Mouse (Mus musculus): ENCODE measurements at regions not wholly inside any gene's neighbourhood (a gene's known extent, or its start where the extent isn't known, plus 50 kb on each side); places are given as distances from the start of the nearest gene placed in this dataset.

GRCm38 (mm10) chrX:60833456-60833855 is 59.8 kb downstream of the Sox3 start:
- DNase-seq (ENCODE audit: extremely low read depth, insufficient read length, low spot score): no peak

- no peak for DNase-seq (ENCODE audit: extremely low read depth, insufficient read length, low spot score)
These were observed 61.8 kb downstream of the Sox3 start for GRCm38 (mm10) chrX:60831330-60832027.

- no peak for DNase-seq (ENCODE audit: extremely low read depth, insufficient read length, low spot score)
These were observed 67.8 kb downstream of the Sox3 start for GRCm38 (mm10) chrX:60825181-60826080.

GRCm38 (mm10) chrX:60798567-60798966 is 94.7 kb downstream of the Sox3 start:
- no peak for DNase-seq (ENCODE audit: extremely low read depth, insufficient read length, low spot score)

DNA sequence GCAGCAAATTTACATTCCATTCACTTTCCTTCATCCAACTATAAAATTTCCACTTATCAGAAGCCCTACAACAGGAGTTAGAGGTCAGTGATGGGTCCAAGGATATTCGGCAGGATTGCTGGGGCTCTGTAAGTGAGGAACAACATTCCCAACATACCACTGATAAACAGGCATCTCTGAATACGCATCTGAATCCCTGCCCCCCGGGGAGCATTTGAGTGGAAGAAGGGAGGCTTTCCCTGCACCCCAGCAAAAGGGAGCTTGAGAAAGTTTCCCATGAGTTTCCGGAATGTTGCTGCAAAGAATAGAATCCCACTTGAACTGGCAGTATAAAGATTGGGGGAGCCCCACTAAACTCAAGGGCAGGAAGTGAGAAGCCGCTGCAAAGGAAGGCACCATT is 112.5 kb downstream of the Sox3 start:
- no peak for DNase-seq (ENCODE audit: extremely low read depth, insufficient read length, low spot score)

GRCm38 (mm10) chrX:60780161-60780560 is 113.1 kb downstream of the Sox3 start:
- DNase-seq (ENCODE audit: extremely low read depth, insufficient read length, low spot score): no peak

DNA sequence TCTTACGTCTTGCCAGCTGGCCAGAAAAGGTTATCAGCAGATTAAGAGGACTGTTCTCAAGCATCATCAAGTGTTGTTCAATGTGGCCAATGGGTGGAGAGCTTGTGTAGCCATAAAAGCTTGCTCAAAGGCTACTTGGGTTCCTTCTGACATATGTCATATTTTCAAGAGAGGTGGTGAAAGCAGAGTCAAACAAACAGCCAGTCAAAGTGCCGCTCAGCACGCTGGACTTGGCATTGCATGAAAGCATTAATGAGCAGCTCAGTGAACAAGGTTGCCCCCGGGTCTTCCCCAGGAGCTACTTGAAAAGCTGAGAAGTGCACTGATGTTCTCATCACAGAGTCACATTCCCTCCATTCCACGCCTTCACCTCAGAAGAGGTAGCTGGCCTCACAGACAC is 119.6 kb downstream of the Sox3 start:
- DNase-seq (ENCODE audit: extremely low read depth, insufficient read length, low spot score): no peak

DNA sequence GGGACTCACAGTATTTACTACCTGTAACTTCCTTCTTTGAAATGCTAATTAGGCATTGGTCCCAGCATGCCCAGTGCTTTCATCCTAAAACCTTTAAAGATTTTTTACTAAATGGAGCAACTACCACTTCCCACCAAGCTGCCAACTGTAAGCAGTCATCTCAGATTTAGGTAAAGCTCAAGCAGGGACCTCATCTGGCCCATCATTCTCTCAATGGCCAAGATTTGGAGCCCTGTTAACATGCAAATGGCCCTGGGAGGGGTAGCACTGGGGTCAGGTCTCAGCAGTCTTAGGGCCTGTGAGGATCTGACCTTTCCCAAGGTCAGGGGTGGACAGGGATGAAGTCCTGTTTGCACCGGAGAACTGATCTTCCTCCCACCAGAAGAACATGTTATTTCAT is 120.8 kb downstream of the Sox3 start:
- DNase-seq (ENCODE audit: extremely low read depth, insufficient read length, low spot score): no peak

- DNase-seq (ENCODE audit: extremely low read depth, insufficient read length, low spot score): peak; percentile 0
These were observed 142.8 kb downstream of the Sox3 start for GRCm38 (mm10) chrX:60750456-60750855.

- no peak for DNase-seq (ENCODE audit: extremely low read depth, insufficient read length, low spot score)
These were observed 149.3 kb downstream of the Sox3 start for GRCm38 (mm10) chrX:60743971-60744370.

DNA sequence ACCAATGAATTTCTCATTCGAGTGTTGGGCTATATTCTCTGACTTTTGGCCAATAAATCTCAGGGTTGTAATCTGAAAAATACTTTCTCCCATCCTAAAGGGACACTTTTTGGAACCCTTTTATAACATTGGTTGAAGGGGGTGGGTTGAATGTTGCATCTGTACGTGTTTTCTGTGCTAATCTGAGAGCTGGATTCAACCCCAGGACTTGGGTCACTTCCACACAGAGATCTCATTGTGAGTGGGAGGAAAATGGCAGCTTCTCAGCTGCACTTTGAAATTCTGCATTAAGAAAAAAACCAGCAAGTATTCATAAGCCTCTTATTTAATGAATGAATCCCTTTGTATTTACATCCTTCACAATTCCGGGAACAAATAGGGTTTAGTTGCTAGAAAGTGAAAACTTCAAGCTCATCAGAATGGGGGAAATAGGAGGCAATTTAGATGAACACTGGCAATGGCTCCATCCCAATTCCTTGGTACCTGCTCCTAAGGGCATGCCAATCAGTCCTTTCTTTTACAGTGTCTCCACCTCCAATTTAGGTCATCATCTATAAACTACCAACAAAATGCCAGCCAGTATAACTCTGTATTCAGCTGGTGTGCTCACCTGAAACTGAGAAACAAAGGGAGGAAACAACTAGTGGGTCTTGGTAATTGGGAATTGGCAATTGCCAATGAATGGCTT is 150.1 kb downstream of the Sox3 start:
- DNase-seq (ENCODE audit: extremely low read depth, insufficient read length, low spot score): no peak

- DNase-seq (ENCODE audit: extremely low read depth, insufficient read length, low spot score): no peak
These were observed 127.1 kb upstream of the Atp11c start for GRCm38 (mm10) chrX:60719428-60720151.

GRCm38 (mm10) chrX:60718794-60719193 is 126.3 kb upstream of the Atp11c start:
- DNase-seq (ENCODE audit: extremely low read depth, insufficient read length, low spot score): no peak

DNA sequence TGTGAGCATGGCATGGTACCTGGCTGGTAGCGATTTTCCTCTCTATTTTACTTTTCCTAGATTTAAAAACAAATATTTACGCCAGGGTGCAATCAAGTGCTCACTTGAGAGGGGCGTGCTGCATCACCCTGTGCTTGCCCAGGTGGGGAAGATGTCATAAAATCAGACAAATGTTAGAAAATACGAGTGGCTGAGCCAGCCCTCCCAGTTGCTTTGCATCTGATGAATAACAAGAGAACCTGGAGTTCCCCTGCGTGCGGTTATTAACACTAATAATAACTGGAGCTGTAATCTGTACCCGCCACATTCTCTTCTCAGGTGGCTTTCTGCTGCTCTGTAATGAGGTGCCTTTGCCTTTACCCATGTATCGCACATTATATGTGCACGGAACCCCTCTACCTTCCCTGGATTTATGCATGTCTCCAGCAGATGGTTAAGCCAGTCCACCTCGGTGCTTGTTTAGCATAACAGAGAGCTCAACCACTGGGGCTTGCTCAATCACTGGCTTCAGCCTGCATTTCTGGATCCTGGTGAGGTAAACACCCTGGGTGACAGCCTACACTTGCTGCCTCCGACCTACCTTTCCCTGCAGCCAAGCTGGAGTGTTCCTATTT is 125.8 kb upstream of the Atp11c start:
- DNase-seq (ENCODE audit: extremely low read depth, insufficient read length, low spot score): no peak

- DNase-seq (ENCODE audit: extremely low read depth, insufficient read length, low spot score): no peak
These were observed 88.7 kb upstream of the Atp11c start for GRCm38 (mm10) chrX:60681036-60681706.

DNA sequence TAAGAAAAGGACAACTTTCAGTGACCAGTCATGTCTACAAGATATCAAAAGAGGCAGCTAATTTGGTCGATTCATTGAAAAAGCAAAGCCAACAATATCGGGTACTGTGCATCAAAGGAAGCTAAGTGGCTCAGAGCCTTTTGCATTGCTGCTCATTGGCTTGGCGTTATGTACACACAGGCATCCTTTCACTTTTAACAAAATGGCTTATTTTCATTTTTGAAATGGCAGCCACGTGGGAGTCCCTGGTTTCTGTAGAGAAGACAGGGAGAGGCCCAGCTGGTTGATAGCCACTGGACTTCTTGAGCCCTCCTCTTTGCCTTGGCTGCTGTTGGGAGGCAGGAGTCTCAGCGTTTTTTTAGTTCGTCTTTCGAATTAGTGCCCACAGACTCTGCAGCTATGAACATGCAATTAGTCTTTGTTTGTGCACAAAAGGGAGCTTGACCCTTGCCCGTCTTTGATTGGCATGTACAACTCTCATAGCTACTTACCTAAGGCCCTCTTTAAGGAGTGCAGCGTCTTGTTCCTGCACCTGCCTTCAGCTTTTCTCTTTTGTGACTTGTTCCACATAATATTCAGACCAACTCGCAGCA is 52.3 kb upstream of the Atp11c start:
- DNase-seq (ENCODE audit: extremely low read depth, insufficient read length, low spot score): peak; percentile 3
